Mouse (Mus musculus) large intestine, adult 2 months (tissue): ENCODE measurements at regions not wholly inside any gene's neighbourhood (a gene's known extent, or its start where the extent isn't known, plus 50 kb on each side); places are given as distances from the start of the nearest gene placed in this dataset.

ENCODE experiments used
- DNase-seq: peaks from one replicate; pipeline ENCODE4 v3.0.0-alpha.2; 2012; ENCODE audit warnings: low read depth, low spot score
- WGBS: fragments of 180-500 bp; shearing (Covaris S2); methylation state at CpG from one replicate; pipeline ENCODE4 v1.1.7; 2018; 5-methylcytosine and 5-hydroxymethylcytosine counted together

- 47% methylated on average over 10 of the region's 10 CpGs for WGBS
- DNase-seq = no peak
Observed at GRCm38 (mm10) chr10:97159831-97160575, 319.4 kb upstream of the Dcn start.

GRCm38 (mm10) chr10:97160892-97161291 is 318.5 kb upstream of the Dcn start:
- DNase-seq = no peak
- WGBS = 12% methylated on average over 2 of the region's 2 CpGs

- DNase-seq = no peak
Observed at GRCm38 (mm10) chr10:97178468-97178867, 300.9 kb upstream of the Dcn start.

GRCm38 (mm10) chr10:97189696-97190095 is 289.7 kb upstream of the Dcn start:
- no peak for DNase-seq

More at GRCm38 (mm10) chr10:97178468-97178867, 300.9 kb upstream of the Dcn start:
- WGBS = 90% methylated on average over 3 of the region's 3 CpGs

GRCm38 (mm10) chr10:97211238-97211695 is 268.1 kb upstream of the Dcn start:
- no peak for DNase-seq
- WGBS = 84% methylated on average over 4 of the region's 4 CpGs

- no peak for DNase-seq
- WGBS = 76% methylated on average over 7 of the region's 7 CpGs
Observed at GRCm38 (mm10) chr10:97211785-97212398, 267.5 kb upstream of the Dcn start.

GRCm38 (mm10) chr10:97219474-97219873 is 259.9 kb upstream of the Dcn start:
- no peak for DNase-seq
- 34% methylated on average over 3 of the region's 3 CpGs for WGBS

GRCm38 (mm10) chr10:97220431-97220830 is 259.0 kb upstream of the Dcn start:
- 32% methylated on average over 3 of the region's 3 CpGs for WGBS

GRCm38 (mm10) chr10:97235631-97236030 is 243.8 kb upstream of the Dcn start:
- WGBS = 38% methylated on average over 4 of the region's 4 CpGs
- no peak for DNase-seq

More at GRCm38 (mm10) chr10:97220431-97220830, 259.0 kb upstream of the Dcn start:
- DNase-seq = peak; percentile 40

- 56% methylated on average over 2 of the region's 2 CpGs for WGBS
- DNase-seq = no peak
Observed at GRCm38 (mm10) chr10:97241476-97241875, 237.9 kb upstream of the Dcn start.

GRCm38 (mm10) chr10:97245674-97246073 is 233.7 kb upstream of the Dcn start:
- WGBS = 88% methylated on average over 3 of the region's 3 CpGs
- no peak for DNase-seq

GRCm38 (mm10) chr10:97248522-97248921 is 230.9 kb upstream of the Dcn start:
- peak; percentile 35 for DNase-seq
- WGBS = 25% methylated on average over 4 of the region's 4 CpGs

- 87% methylated on average over 1 of the region's 1 CpGs for WGBS
- DNase-seq = no peak
Observed at GRCm38 (mm10) chr10:97249760-97250159, 229.6 kb upstream of the Dcn start.

- 95% methylated on average over 2 of the region's 2 CpGs for WGBS
- no peak for DNase-seq
Observed at GRCm38 (mm10) chr10:97250167-97250566, 229.2 kb upstream of the Dcn start.

GRCm38 (mm10) chr10:97265959-97266517 is 213.4 kb upstream of the Dcn start:
- 48% methylated on average over 6 of the region's 6 CpGs for WGBS
- no peak for DNase-seq

GRCm38 (mm10) chr10:97282416-97282815 is 197.0 kb upstream of the Dcn start:
- no peak for DNase-seq
- WGBS = 67% methylated on average over 2 of the region's 2 CpGs

GRCm38 (mm10) chr10:97282841-97283496 is 196.4 kb upstream of the Dcn start:
- WGBS = 57% methylated on average over 4 of the region's 4 CpGs
- DNase-seq = no peak

- WGBS = 31% methylated on average over 3 of the region's 3 CpGs
- no peak for DNase-seq
Observed at GRCm38 (mm10) chr10:97304791-97305355, 174.5 kb upstream of the Dcn start.

GRCm38 (mm10) chr10:97309580-97309979 is 169.8 kb upstream of the Dcn start:
- DNase-seq = no peak

GRCm38 (mm10) chr10:97312509-97312908 is 166.9 kb upstream of the Dcn start:
- 10% methylated on average over 12 of the region's 12 CpGs for WGBS

More at GRCm38 (mm10) chr10:97309580-97309979, 169.8 kb upstream of the Dcn start:
- WGBS = 72% methylated on average over 5 of the region's 5 CpGs

More at GRCm38 (mm10) chr10:97312509-97312908, 166.9 kb upstream of the Dcn start:
- DNase-seq = peak; percentile 55
